Mouse (Mus musculus) liver, embryonic 14.5 days (tissue): ENCODE results near the gene BC016579. TPM values are rescaled to one million over a fixed set of nuclear protein-coding genes. Genes with fewer than 3 reads are reported as not detected.

ENCODE experiments used
- ATAC-seq: fragments of 200-750 bp; cut with Nextera tagmentation; 2 replicates; pipeline ENCODE4 v1.8.0; 2017; ENCODE audit warnings: moderate number of reproducible peaks, mild to moderate bottlenecking, moderate library complexity; ENCODE audit not compliant: insufficient read depth
- DNase-seq, 3 experiments: peaks; one replicate each; pipeline ENCODE4 v3.0.0-alpha.2; 2012 to 2013; ENCODE audit warnings: low read depth in 3 of 3, low spot score in 3 of 3
- H3K27ac ChIP-seq: fragments of 300-500 bp; sonication (generic); 2 replicates; pipeline ENCODE4 v1.5.1; 2014; ENCODE audit warnings: moderate library complexity, mild to moderate bottlenecking, control low read depth, inconsistent platforms
- H3K27me3 ChIP-seq: fragments of 300-500 bp; sonication (generic); 2 replicates; pipeline ENCODE4 v1.6.1; 2014; ENCODE audit warnings: mild to moderate bottlenecking, low read length, moderate library complexity; ENCODE audit not compliant: control insufficient read depth, insufficient read depth
- H3K36me3 ChIP-seq: fragments of 300-500 bp; sonication (generic); replicated peaks from 2 replicates; pipeline ENCODE4 v1.6.1; 2014; ENCODE audit warnings: low read depth; ENCODE audit not compliant: control insufficient read depth, insufficient read depth
- H3K4me1 ChIP-seq, 2 experiments: fragments of 200-500 bp in 1 of 2; fragments of 300-500 bp in 1 of 2; sonication (generic) in 1 of 2; replicated peaks; 2 replicates each; pipeline ENCODE4 v1.6.1; 2012 to 2014; ENCODE audit warnings: antibody characterized with exemption in 1 of 2, inconsistent platforms in 1 of 2, low read length in 1 of 2; ENCODE audit not compliant: control insufficient read depth in 2 of 2, insufficient read depth in 2 of 2
- H3K4me2 ChIP-seq: fragments of 300-500 bp; sonication (generic); 2 replicates; pipeline ENCODE4 v1.6.1; 2014; ENCODE audit warnings: low read depth, mild to moderate bottlenecking, control low read depth, moderate library complexity
- H3K4me3 ChIP-seq, 2 experiments: fragments of 200-500 bp in 1 of 2; fragments of 300-500 bp in 1 of 2; sonication (generic) in 1 of 2; 2 replicates each; pipeline ENCODE4 v1.5.1; 2012 to 2014; ENCODE audit warnings: low read depth in 2 of 2, low read length in 2 of 2, mild to moderate bottlenecking in 2 of 2, control low read depth in 1 of 2, inconsistent platforms in 1 of 2, moderate library complexity in 1 of 2; ENCODE audit not compliant: insufficient read depth in 1 of 2
- H3K9ac ChIP-seq: fragments of 300-500 bp; sonication (generic); replicated peaks from 2 replicates; pipeline ENCODE4 v1.6.1; 2014; ENCODE audit warnings: mild to moderate bottlenecking, control low read depth, moderate library complexity
- H3K9me3 ChIP-seq: fragments of 300-500 bp; sonication (generic); 2 replicates; pipeline ENCODE4 v1.6.1; 2016; ENCODE audit warnings: low read length, mixed read lengths; ENCODE audit not compliant: control insufficient read depth
- CTCF ChIP-seq: IDR thresholded peaks from 2 replicates; pipeline ENCODE4 v1.5.1; 2016; ENCODE audit warnings: antibody characterized with exemption, low read depth, control low read depth
- EP300 ChIP-seq: IDR thresholded peaks from 2 replicates; pipeline ENCODE4 v1.6.1; 2016; ENCODE audit warnings: antibody characterized with exemption, low read depth
- WGBS: fragments of 180-500 bp; shearing (Covaris S2); extraction: QIAGEN DNeasy Blood & Tissue Kit; methylation state at CpG from one replicate; pipeline ENCODE4 v1.1.7; 2014; ENCODE audit not compliant: insufficient replicate concordance; 5-methylcytosine and 5-hydroxymethylcytosine counted together
- polyA plus RNA-seq, 2 experiments: library from polyadenylated mRNA; depleted of rRNA in 1 of 2; stranded (reverse) in 1 of 2; unstranded in 1 of 2; fragments of >200 nt; fragmentation: Nextera tagmentation in 1 of 2; extraction: Ambion mirVana in 1 of 2; gene quantifications; 2 replicates each; pipeline versions ENCODE4 v1.2.1 to v1.2.3; 2012 to 2014

Gene BC016579
- polyA plus RNA-seq (2012; rRNA removed) (0.14 and 0.20 TPM in 2 replicates), polyA plus RNA-seq (2014; fragmentation: Nextera tagmentation; extraction: Ambion mirVana) (0.23 TPM in 2 replicates)

- ATAC-seq (peak; percentile 45), DNase-seq (no peak)
- Histone ChIP-seq H3K4me1 (peaks cover 6 to 21% of the 10 kb centered on the region in 2 experiments; a peak in 3 of 4 replicates), H3K36me3 (no peaks in the 10 kb centered on the region), H3K9ac (no peak within 1 kb of the TSS; the same call in 1 of the 2 replicates), H3K27me3 (no peaks in the 10 kb centered on the region), H3K4me2 (peak within 1 kb of the TSS; percentile 60), H3K9me3 (no peaks in the 10 kb centered on the region), H3K27ac (no peak within 1 kb of the TSS), H3K4me3 (peak within 1 kb of the TSS; percentile 7 to 36)
- WGBS = 15% methylated on average over 20 of the region's 20 CpGs
- TF ChIP-seq CTCF (no peak), EP300 (no peak)
Observed at GRCm38 (mm10) chr16:45653934-45654332, at the start of gene BC016579. BC016579 (minus strand) TSS chr16:45654068.

DNA sequence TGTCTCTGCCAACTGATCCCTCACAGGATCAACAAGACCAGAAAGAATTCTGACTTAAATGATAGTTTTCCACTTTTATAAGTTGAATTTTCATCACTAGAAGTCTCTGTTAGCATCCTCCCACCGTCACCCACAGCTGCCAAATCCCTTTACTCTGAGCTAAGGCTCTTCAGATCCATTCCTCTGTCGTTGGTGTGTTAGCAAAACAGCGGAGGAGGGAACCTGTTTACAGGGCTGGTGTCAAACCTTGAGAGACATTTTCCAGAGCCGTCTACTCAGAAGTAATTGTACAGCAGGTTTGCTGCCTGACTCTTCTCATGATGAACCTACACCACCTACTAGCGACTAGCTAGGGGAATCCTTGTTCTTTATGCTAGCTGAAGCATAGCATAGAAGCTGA is 45.4 kb upstream of the BC016579 start:
- Histone ChIP-seq H3K27me3 (no peaks in the 10 kb centered on the region), H3K4me3 (no peak overlapping the region), H3K9me3 (no peaks in the 10 kb centered on the region), H3K4me2 (no peak overlapping the region), H3K36me3 (no peaks in the 10 kb centered on the region), H3K9ac (no peak overlapping the region), H3K27ac (no peak overlapping the region), H3K4me1 (no peaks in the 10 kb centered on the region)
- ATAC-seq = no peak
- DNase-seq = no peak
- TF ChIP-seq CTCF = no peak
- TF ChIP-seq EP300 = no peak
- WGBS = 58% methylated on average over 5 of the region's 5 CpGs

DNA sequence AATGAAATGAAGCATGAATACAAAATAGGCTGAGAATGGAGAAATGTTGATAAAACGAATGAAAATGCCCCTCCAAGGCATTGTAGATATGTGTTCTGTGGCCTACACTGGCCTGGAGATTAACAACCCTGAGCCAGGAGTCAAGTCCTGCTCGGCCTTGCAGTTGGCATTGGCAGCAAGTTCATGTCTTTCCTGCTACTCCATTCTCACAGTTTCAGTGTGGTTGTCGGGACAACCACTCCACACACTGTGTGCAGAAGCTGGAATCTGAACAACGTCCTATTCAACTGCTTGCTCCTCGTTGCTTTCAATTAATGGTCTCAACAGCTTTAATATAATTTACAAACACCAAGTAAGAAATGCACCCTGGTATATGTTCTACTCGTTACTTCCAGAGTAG is 44.1 kb upstream of the BC016579 start:
- no peaks in the 10 kb centered on the region for H3K36me3 ChIP-seq
- H3K4me3 ChIP-seq = no peak overlapping the region
- TF ChIP-seq CTCF = no peak
- TF ChIP-seq EP300 = no peak
- H3K9ac ChIP-seq = no peak overlapping the region
- 65% methylated on average over 6 of the region's 6 CpGs for WGBS
- ATAC-seq = no peak
- H3K27ac ChIP-seq = no peak overlapping the region
- no peak overlapping the region for H3K4me2 ChIP-seq
- no peak for DNase-seq
- no peaks in the 10 kb centered on the region for H3K27me3 ChIP-seq
- H3K9me3 ChIP-seq = no peaks in the 10 kb centered on the region
- no peaks in the 10 kb centered on the region for H3K4me1 ChIP-seq

GRCm38 (mm10) chr16:45695445-45696160 is 41.7 kb upstream of the BC016579 start:
- WGBS = 65% methylated on average over 9 of the region's 9 CpGs
- H3K9me3 ChIP-seq = no peaks in the 10 kb centered on the region
- DNase-seq = no peak

DNA sequence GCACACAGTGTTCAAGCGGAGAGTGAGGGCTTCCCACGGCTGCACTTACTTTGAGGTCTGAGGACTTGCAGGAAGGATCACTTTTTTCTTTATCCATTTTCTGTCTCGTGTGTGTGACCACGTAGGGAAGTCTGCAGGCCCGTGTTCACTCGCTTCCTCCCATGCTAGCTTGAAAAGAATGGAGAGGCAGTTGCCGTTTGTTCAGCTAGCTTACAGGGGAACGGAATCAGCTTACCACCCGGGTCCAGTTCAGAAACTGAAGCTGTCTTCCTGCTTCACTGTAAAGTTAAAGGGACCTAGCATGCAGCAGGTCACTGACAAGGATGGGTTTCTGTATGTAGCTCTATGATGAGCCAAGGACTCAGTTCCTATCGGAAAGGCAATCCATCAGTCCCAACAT is 39.7 kb upstream of the BC016579 start, which contains the start of gene Tmprss7:
TSS of gene Tmprss7 (minus strand) at position 101 of the 400 bp plus-strand sequence.
- no peak within 1 kb of the TSS for H3K27ac ChIP-seq
- H3K27me3 ChIP-seq = no peaks in the 10 kb centered on the region
- 37% methylated on average over 10 of the region's 10 CpGs for WGBS
- no peak for ATAC-seq
- H3K36me3 ChIP-seq = no peaks in the 10 kb centered on the region
- no peak within 1 kb of the TSS for H3K9ac ChIP-seq
- no peaks in the 10 kb centered on the region for H3K4me1 ChIP-seq
- no peak for DNase-seq
- H3K9me3 ChIP-seq = no peaks in the 10 kb centered on the region
- no peak within 1 kb of the TSS for H3K4me2 ChIP-seq
- TF ChIP-seq EP300 = no peak
- TF ChIP-seq CTCF = no peak
- no peak within 1 kb of the TSS for H3K4me3 ChIP-seq

More at GRCm38 (mm10) chr16:45695445-45696160, 41.7 kb upstream of the BC016579 start:
- ATAC-seq = no peak
- Histone ChIP-seq H3K36me3 (no peaks in the 10 kb centered on the region), H3K27ac (no peak overlapping the region), H3K4me1 (no peaks in the 10 kb centered on the region), H3K4me2 (no peak overlapping the region), H3K27me3 (no peaks in the 10 kb centered on the region), H3K9ac (no peak overlapping the region), H3K4me3 (no peak overlapping the region)
- no peak for TF ChIP-seq CTCF
- TF ChIP-seq EP300 = no peak
